Mouse (Mus musculus): ENCODE measurements around the gene 4632433K11Rik. TPM values are rescaled to one million over a fixed set of nuclear protein-coding genes. Genes with fewer than 3 reads are reported as not detected.
"Not testable (repeated sequence)": the region's sequence is repeated elsewhere in the genome, so short reads cannot be mapped to it uniquely, and the experiment has no call there.

Gene 4632433K11Rik
- not detected in 2 replicates for polyA plus RNA-seq (2015; fragmentation: Nextera tagmentation; extraction: Ambion mirVana)

GRCm38 (mm10) chr7:5033818-5034217, at the start of gene 4632433K11Rik:
TSS of gene 4632433K11Rik (plus strand) at chr7:5034118.
- H3K36me3 ChIP-seq = peaks cover 68% of the 10 kb centered on the region
- no peaks in the 10 kb centered on the region for H3K27me3 ChIP-seq (replicated peaks)
- no peak within 1 kb of the TSS for H3K9ac ChIP-seq (replicated peaks)
- no peak within 1 kb of the TSS for H3K4me2 ChIP-seq
- no peak within 1 kb of the TSS for H3K4me3 ChIP-seq (replicated peaks)
- H3K9me3 ChIP-seq (replicated peaks) = peaks cover 24% of the 10 kb centered on the region
- WGBS = 91% methylated on average over 3 of the region's 3 CpGs
- H3K4me1 ChIP-seq = peaks cover 12% of the 10 kb centered on the region
- ATAC-seq (ENCODE audit: low FRiP score) = no peak
- H3K27ac ChIP-seq (replicated peaks) = no peak within 1 kb of the TSS

DNA sequence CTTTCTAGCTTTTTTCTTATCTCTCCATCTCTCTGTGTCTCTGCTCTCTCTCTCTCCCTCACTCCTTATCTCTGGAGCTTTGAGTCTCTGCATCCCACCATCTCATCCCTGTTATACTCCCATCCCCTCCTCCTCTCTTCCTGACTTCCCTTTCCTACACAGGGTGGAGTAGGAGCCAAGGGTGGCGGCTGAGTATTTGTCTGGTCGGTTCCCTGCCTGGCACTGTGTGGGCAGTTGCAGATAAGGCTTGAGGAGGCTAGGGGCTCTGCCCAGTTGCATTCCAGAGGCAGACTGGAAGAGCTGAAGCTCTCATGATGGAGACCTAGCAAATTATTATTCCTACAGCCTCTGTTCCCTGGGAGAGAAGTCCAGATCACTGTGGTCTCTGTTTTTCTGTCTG, 45.7 kb upstream of the 4632433K11Rik start:
- Histone ChIP-seq H3K4me3 (replicated peaks) (no peak overlapping the region), H3K4me2 (no peak overlapping the region), H3K4me1 (peaks cover 11% of the 10 kb centered on the region), H3K27me3 (replicated peaks) (no peaks in the 10 kb centered on the region; the same call in 1 of the 2 replicates), H3K27ac (replicated peaks) (no peak overlapping the region), H3K9me3 (replicated peaks) (no peaks in the 10 kb centered on the region), H3K36me3 (peaks cover 25% of the 10 kb centered on the region), H3K9ac (replicated peaks) (no peak overlapping the region)
- WGBS = 66% methylated on average over 2 of the region's 2 CpGs
- no peak for ATAC-seq (ENCODE audit: low FRiP score)

DNA sequence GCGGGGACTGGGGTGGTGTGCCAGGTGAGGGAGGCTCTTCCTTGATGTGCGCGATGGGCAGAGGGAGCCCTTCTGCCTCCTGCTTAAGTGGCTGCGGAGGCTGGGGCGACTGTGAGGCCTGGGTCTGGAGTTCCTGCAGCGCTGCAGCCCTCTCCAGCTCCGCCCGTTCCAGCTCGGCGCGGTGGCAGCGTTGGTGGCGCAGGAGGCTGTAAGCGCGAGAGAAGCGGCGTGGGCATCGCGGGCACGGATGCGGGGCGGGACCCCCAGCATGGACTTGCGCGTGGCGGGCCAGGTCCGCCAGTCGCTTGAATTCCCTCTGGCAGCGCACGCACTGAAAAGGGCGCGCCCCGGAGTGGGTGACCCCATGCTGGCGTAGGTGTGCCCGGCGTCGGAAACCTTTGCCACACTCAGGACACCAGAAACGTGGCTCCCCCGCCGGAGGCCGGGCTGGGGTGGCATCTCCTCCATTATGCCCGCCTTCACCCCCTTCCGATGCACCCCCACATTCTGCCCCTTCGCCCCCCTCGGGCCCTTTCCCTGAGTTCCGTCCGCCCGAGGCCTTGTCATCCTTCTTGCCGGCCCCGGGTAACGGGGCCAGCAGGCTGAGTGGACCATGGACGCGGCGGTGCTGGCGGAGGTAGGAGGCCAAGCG, 40.4 kb upstream of the 4632433K11Rik start:
- 34% methylated on average over 50 of the region's 55 CpGs for WGBS
- ATAC-seq (ENCODE audit: low FRiP score) = no peak
- peaks cover 41% of the 10 kb centered on the region for H3K4me1 ChIP-seq
- H3K4me3 ChIP-seq (replicated peaks) = peak overlapping the region; percentile 73
- H3K36me3 ChIP-seq = peaks cover 31% of the 10 kb centered on the region
- no peak overlapping the region for H3K27ac ChIP-seq (replicated peaks)
- peak overlapping the region; percentile 77 for H3K4me2 ChIP-seq
- H3K9ac ChIP-seq (replicated peaks) = peak overlapping the region; percentile 6; the same call in 1 of the 2 replicates
- no peaks in the 10 kb centered on the region; the same call in 1 of the 2 replicates for H3K27me3 ChIP-seq (replicated peaks)
- no peaks in the 10 kb centered on the region for H3K9me3 ChIP-seq (replicated peaks)

- H3K9me3 ChIP-seq (replicated peaks) = no peaks in the 10 kb centered on the region
- no peak overlapping the region for H3K27ac ChIP-seq (replicated peaks)
- no peak for ATAC-seq (ENCODE audit: low FRiP score)
- WGBS = 46% methylated on average over 59 of the region's 59 CpGs
- H3K4me3 ChIP-seq (replicated peaks) = peak overlapping the region; percentile 73
- H3K4me2 ChIP-seq = peak overlapping the region; percentile 77
- peak overlapping the region; percentile 81; the same call in 1 of the 2 replicates for H3K9ac ChIP-seq (replicated peaks)
- no peaks in the 10 kb centered on the region; the same call in 1 of the 2 replicates for H3K27me3 ChIP-seq (replicated peaks)
- H3K36me3 ChIP-seq = peaks cover 31% of the 10 kb centered on the region
- H3K4me1 ChIP-seq = peaks cover 41% of the 10 kb centered on the region
These were observed 39.7 kb upstream of the 4632433K11Rik start for GRCm38 (mm10) chr7:4993999-4994788.

- peak overlapping the region; percentile 75 for H3K27ac ChIP-seq (replicated peaks)
- peak overlapping the region; percentile 73 for H3K4me3 ChIP-seq (replicated peaks)
- no peaks in the 10 kb centered on the region for H3K9me3 ChIP-seq (replicated peaks)
- WGBS = 7% methylated on average over 19 of the region's 19 CpGs
- ATAC-seq (ENCODE audit: low FRiP score) = peak; percentile 13
- H3K36me3 ChIP-seq = peaks cover 31% of the 10 kb centered on the region
- peaks cover 41% of the 10 kb centered on the region for H3K4me1 ChIP-seq
- peak overlapping the region; percentile 77 for H3K4me2 ChIP-seq
- peak overlapping the region; percentile 81 for H3K9ac ChIP-seq (replicated peaks)
- no peaks in the 10 kb centered on the region for H3K27me3 ChIP-seq (replicated peaks)
These were observed 38.5 kb upstream of the 4632433K11Rik start for GRCm38 (mm10) chr7:4995268-4996002.

GRCm38 (mm10) chr7:4996003-4996895, 37.7 kb upstream of the 4632433K11Rik start, which contains the start of gene Zfp579:
TSS of gene Zfp579 (minus strand) at chr7:4996158.
- H3K27ac ChIP-seq (replicated peaks) = peak within 1 kb of the TSS; percentile 90
- 4% methylated on average over 20 of the region's 26 CpGs for WGBS
- H3K9ac ChIP-seq (replicated peaks) = peak within 1 kb of the TSS; percentile 81

DNA sequence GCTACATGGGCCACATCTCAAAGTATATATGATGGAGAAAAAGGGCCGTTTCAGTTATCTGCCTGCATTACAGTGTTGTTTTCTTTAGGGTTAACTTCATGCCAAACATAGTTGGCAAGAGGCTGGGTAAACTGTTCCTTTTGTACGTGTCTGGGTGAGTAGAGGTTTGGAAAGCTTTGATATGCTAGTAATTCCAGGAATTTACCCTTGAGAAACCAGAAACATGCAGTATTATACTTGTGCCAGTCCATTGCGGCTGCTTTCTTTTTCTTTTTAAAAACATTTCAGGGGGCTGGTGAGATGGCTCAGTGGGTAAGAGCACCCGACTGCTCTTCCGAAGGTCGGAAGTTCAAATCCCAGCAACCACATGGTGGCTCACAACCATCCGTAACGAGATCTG, 37.0 kb upstream of the 4632433K11Rik start:
- 68% methylated on average over 6 of the region's 8 CpGs for WGBS
- H3K4me3 ChIP-seq (replicated peaks) = peak overlapping the region; percentile 73

More at GRCm38 (mm10) chr7:4996003-4996895, 37.7 kb upstream of the 4632433K11Rik start, which contains the start of gene Zfp579:
- Histone ChIP-seq H3K27me3 (replicated peaks) (no peaks in the 10 kb centered on the region), H3K36me3 (peaks cover 23% of the 10 kb centered on the region), H3K4me3 (replicated peaks) (peak within 1 kb of the TSS; percentile 73), H3K4me1 (peaks cover 41% of the 10 kb centered on the region), H3K9me3 (replicated peaks) (no peaks in the 10 kb centered on the region), H3K4me2 (peak within 1 kb of the TSS; percentile 77)
- peak; percentile 88 for ATAC-seq (ENCODE audit: low FRiP score)

GRCm38 (mm10) chr7:4999876-5000275, 34.0 kb upstream of the 4632433K11Rik start:
- Histone ChIP-seq H3K27me3 (replicated peaks) (no peaks in the 10 kb centered on the region), H3K4me1 (peaks cover 13% of the 10 kb centered on the region), H3K4me3 (replicated peaks) (no peak overlapping the region), H3K9ac (replicated peaks) (no peak overlapping the region), H3K27ac (replicated peaks) (no peak overlapping the region), H3K4me2 (no peak overlapping the region), H3K36me3 (no peaks in the 10 kb centered on the region), H3K9me3 (replicated peaks) (no peaks in the 10 kb centered on the region)
- no peak for ATAC-seq (ENCODE audit: low FRiP score)
- WGBS = 72% methylated on average over 2 of the region's 2 CpGs

More for the DNA sequence above, 37.0 kb upstream of the 4632433K11Rik start:
- ATAC-seq (ENCODE audit: low FRiP score) = no peak
- H3K27me3 ChIP-seq (replicated peaks) = no peaks in the 10 kb centered on the region
- peaks cover 41% of the 10 kb centered on the region for H3K4me1 ChIP-seq
- peaks cover 16% of the 10 kb centered on the region for H3K36me3 ChIP-seq
- peak overlapping the region; percentile 90 for H3K27ac ChIP-seq (replicated peaks)
- H3K9ac ChIP-seq (replicated peaks) = peak overlapping the region; percentile 81
- no peaks in the 10 kb centered on the region for H3K9me3 ChIP-seq (replicated peaks)
- H3K4me2 ChIP-seq = peak overlapping the region; percentile 77

GRCm38 (mm10) chr7:5002876-5003275, 31.0 kb upstream of the 4632433K11Rik start:
- not testable (repeated sequence) for H3K4me2 ChIP-seq; H3K27me3 ChIP-seq (replicated peaks); H3K9me3 ChIP-seq (replicated peaks); ATAC-seq (ENCODE audit: low FRiP score); H3K27ac ChIP-seq (replicated peaks); H3K4me3 ChIP-seq (replicated peaks); H3K4me1 ChIP-seq; H3K9ac ChIP-seq (replicated peaks)
- 71% methylated on average over 8 of the region's 8 CpGs for WGBS
- H3K36me3 ChIP-seq = peaks cover 14% of the 10 kb centered on the region

GRCm38 (mm10) chr7:5008229-5008628, 25.7 kb upstream of the 4632433K11Rik start:
- Histone ChIP-seq H3K9ac (replicated peaks) (no peak overlapping the region), H3K4me2 (no peak overlapping the region), H3K4me1 (0 out of 2 replicates have a peak, but pooled peaks cover 2% of the 10 kb centered on the region), H3K4me3 (replicated peaks) (no peak overlapping the region), H3K9me3 (replicated peaks) (no peaks in the 10 kb centered on the region), H3K27me3 (replicated peaks) (no peaks in the 10 kb centered on the region), H3K27ac (replicated peaks) (no peak overlapping the region), H3K36me3 (peaks cover 63% of the 10 kb centered on the region)
- 95% methylated on average over 26 of the region's 26 CpGs for WGBS
- no peak for ATAC-seq (ENCODE audit: low FRiP score)
